Mouse (Mus musculus): ENCODE data around the gene Twsg1. TPM values are rescaled to one million over a fixed set of nuclear protein-coding genes. Genes with fewer than 3 reads are reported as not detected.
A peak's percentile ranks its signal among the peaks of the same experiment; 100 is the strongest.
"Not testable (repeated sequence)": the region's sequence is repeated elsewhere in the genome, so short reads cannot be mapped to it uniquely, and the experiment has no call there.

Twsg1 gene
- polyA plus RNA-seq (2014; fragmentation: Nextera tagmentation; extraction: Ambion mirVana), result 47.3 and 48.4 TPM in 2 replicates

- no peaks in the 10 kb centered on the region for H3K27me3 ChIP-seq (replicated peaks; ENCODE audit: control insufficient read depth, insufficient read depth, low read length)
- ATAC-seq (replicated peaks; ENCODE audit: low FRiP score) (peak; percentile 96), DNase-seq (ENCODE audit: low spot score) (peak; percentile 94)
- H3K9ac ChIP-seq (ENCODE audit: low read depth, low read length), result peak within 1 kb of the TSS; percentile 94
- peak within 1 kb of the TSS; percentile 76 for H3K27ac ChIP-seq (ENCODE audit: low read depth, low read length)
- H3K4me2 ChIP-seq, result peak within 1 kb of the TSS; percentile 66
- no peaks in the 10 kb centered on the region for H3K4me1 ChIP-seq (replicated peaks; ENCODE audit: control insufficient read depth, insufficient read depth, low read length)
- H3K9me3 ChIP-seq (ENCODE audit: control insufficient read depth, low read length), result no peaks in the 10 kb centered on the region
- peak within 1 kb of the TSS; percentile 69 for H3K4me3 ChIP-seq (ENCODE audit: low read depth, low read length)
- H3K36me3 ChIP-seq (ENCODE audit: control insufficient read depth, insufficient read depth, low read length), result peaks cover 5% of the 10 kb centered on the region; the same call in 1 of the 2 replicates
- WGBS, result under 1% methylated on average over 87 of the region's 87 CpGs
Measured at GRCm38 (mm10) chr17:65950622-65951404, at the start of gene Twsg1. TSS of gene Twsg1 (minus strand) at chr17:65951226.

DNA sequence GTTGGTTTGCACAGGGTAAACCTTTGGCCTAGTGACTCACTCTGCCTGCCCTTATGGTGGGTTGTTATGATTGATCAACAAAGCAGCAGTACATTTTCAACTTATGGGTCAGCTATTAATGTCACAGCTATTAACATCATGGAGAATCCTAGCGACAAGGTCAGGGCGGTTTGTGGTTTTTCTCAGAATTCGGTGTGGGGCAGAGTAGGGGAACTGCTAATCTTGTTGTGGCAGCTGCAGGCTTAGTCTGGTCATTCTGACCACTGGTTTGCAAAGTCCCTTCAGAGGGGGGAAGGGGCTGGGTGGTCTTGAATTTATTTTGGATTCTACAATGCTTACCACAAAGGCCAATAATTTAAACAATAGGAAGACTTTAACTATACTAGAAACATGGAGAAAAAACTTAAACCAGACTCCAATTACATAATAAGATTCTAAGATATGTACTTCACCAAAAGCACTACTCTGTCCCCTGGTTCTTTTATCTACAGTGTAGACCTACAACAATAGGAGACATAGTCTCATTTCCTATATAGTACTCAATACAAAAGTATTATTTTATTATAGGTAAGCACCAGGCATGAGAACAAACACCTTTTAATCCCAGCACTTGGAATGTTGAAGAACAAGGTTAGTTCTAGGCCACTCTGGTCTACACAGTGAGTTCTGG, 37.3 kb upstream of the Twsg1 start:
- H3K36me3 ChIP-seq (ENCODE audit: control insufficient read depth, insufficient read depth, low read length), result no peaks in the 10 kb centered on the region
- ATAC-seq (replicated peaks; ENCODE audit: low FRiP score), result peak; percentile 87
- DNase-seq (ENCODE audit: low spot score), result peak; percentile 47
- no peak overlapping the region for H3K9ac ChIP-seq (ENCODE audit: low read depth, low read length)
- WGBS, result 34% methylated on average over 3 of the region's 3 CpGs
- H3K4me3 ChIP-seq (ENCODE audit: low read depth, low read length), result no peak overlapping the region
- H3K9me3 ChIP-seq (ENCODE audit: control insufficient read depth, low read length), result no peaks in the 10 kb centered on the region
- peak overlapping the region; percentile 37; the same call in 1 of the 2 replicates for H3K4me2 ChIP-seq
- no peaks in the 10 kb centered on the region for H3K27me3 ChIP-seq (replicated peaks; ENCODE audit: control insufficient read depth, insufficient read depth, low read length)
- peaks cover 11% of the 10 kb centered on the region; the same call in 1 of the 2 replicates for H3K4me1 ChIP-seq (replicated peaks; ENCODE audit: control insufficient read depth, insufficient read depth, low read length)
- H3K27ac ChIP-seq (ENCODE audit: low read depth, low read length), result peak overlapping the region; percentile 53; the same call in 1 of the 2 replicates

DNA sequence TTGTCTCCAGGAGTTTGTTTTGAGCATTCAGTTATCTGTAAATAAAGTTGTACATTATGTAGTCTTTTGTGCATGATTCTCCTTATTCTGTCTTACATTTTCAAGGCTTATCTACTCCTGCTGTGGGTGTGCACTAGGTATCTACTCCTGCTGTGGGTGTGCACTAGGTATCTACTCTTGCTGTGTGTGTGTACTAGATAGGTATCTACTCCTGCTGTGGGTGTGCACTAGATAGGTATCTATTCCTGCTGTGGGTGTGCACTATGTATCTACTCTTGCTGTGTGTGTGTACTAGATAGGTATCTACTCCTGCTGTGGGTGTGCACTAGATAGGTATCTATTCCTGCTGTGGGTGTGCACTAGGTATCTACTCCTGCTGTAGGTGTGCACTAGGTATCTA, 25.7 kb upstream of the Twsg1 start:
- not testable (repeated sequence) for H3K4me2 ChIP-seq; H3K9ac ChIP-seq (ENCODE audit: low read depth, low read length); DNase-seq (ENCODE audit: low spot score); H3K36me3 ChIP-seq (ENCODE audit: control insufficient read depth, insufficient read depth, low read length); H3K9me3 ChIP-seq (ENCODE audit: control insufficient read depth, low read length); H3K4me3 ChIP-seq (ENCODE audit: low read depth, low read length); H3K27me3 ChIP-seq (replicated peaks; ENCODE audit: control insufficient read depth, insufficient read depth, low read length); H3K27ac ChIP-seq (ENCODE audit: low read depth, low read length)
- peaks cover 15% of the 10 kb centered on the region for H3K4me1 ChIP-seq (replicated peaks; ENCODE audit: control insufficient read depth, insufficient read depth, low read length)
- peak; percentile 57; the same call in 1 of the 2 replicates for ATAC-seq (replicated peaks; ENCODE audit: low FRiP score)

- H3K4me2 ChIP-seq, result no peak overlapping the region
- no peak for DNase-seq (ENCODE audit: low spot score)
- H3K9ac ChIP-seq (ENCODE audit: low read depth, low read length), result no peak overlapping the region
- no peak for ATAC-seq (replicated peaks; ENCODE audit: low FRiP score)
- H3K27ac ChIP-seq (ENCODE audit: low read depth, low read length), result no peak overlapping the region
- WGBS, result 55% methylated on average over 11 of the region's 11 CpGs
- 0 out of 2 replicates have a peak, but pooled peaks cover 3% of the 10 kb centered on the region for H3K4me1 ChIP-seq (replicated peaks; ENCODE audit: control insufficient read depth, insufficient read depth, low read length)
- no peaks in the 10 kb centered on the region for H3K9me3 ChIP-seq (ENCODE audit: control insufficient read depth, low read length)
- no peaks in the 10 kb centered on the region for H3K27me3 ChIP-seq (replicated peaks; ENCODE audit: control insufficient read depth, insufficient read depth, low read length)
- H3K36me3 ChIP-seq (ENCODE audit: control insufficient read depth, insufficient read depth, low read length), result no peaks in the 10 kb centered on the region
- H3K4me3 ChIP-seq (ENCODE audit: low read depth, low read length), result no peak overlapping the region
Measured at GRCm38 (mm10) chr17:65967751-65968150, 16.7 kb upstream of the Twsg1 start.

- no peaks in the 10 kb centered on the region for H3K9me3 ChIP-seq (ENCODE audit: control insufficient read depth, low read length)
- H3K27ac ChIP-seq (ENCODE audit: low read depth, low read length), result no peak overlapping the region
Measured at GRCm38 (mm10) chr17:65962263-65962662, 11.2 kb upstream of the Twsg1 start.

DNA sequence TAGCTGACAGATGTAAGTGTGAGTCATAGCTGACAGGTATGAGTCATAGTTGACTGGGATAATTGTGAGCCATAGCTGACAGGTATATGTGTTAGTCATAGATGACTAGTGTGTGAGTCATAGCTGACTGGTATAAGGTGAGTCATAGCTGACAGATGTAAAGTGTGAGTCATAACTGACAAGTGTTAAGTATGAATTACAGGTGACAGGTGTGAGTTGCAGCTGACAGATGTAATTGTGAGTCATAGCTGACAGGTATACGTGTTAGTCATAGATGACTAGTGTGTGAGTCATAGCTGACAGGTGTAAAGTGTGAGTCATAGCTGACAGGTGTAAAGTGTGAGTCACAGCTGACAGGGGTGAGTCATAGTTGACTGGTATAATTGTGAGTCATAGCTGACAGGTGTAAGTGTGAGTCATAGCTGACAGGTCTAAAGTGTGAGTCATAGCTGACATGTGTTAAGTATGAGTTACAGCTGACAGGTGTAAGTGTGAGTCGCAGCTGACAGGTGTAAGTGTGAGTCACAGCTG, 10.6 kb upstream of the Twsg1 start:
- Histone ChIP-seq H3K9me3 (ENCODE audit: control insufficient read depth, low read length) (no peaks in the 10 kb centered on the region), H3K9ac (ENCODE audit: low read depth, low read length) (no peak overlapping the region), H3K36me3 (ENCODE audit: control insufficient read depth, insufficient read depth, low read length) (no peaks in the 10 kb centered on the region), H3K27me3 (replicated peaks; ENCODE audit: control insufficient read depth, insufficient read depth, low read length) (no peaks in the 10 kb centered on the region), H3K4me1 (replicated peaks; ENCODE audit: control insufficient read depth, insufficient read depth, low read length) (peaks cover 7% of the 10 kb centered on the region; the same call in 1 of the 2 replicates), H3K4me2 (no peak overlapping the region), H3K27ac (ENCODE audit: low read depth, low read length) (no peak overlapping the region), H3K4me3 (ENCODE audit: low read depth, low read length) (no peak overlapping the region)
- ATAC-seq (replicated peaks; ENCODE audit: low FRiP score), result no peak
- 74% methylated on average over 2 of the region's 2 CpGs for WGBS
- DNase-seq (ENCODE audit: low spot score), result no peak

More at GRCm38 (mm10) chr17:65962263-65962662, 11.2 kb upstream of the Twsg1 start:
- ATAC-seq (replicated peaks; ENCODE audit: low FRiP score) (no peak), DNase-seq (ENCODE audit: low spot score) (no peak)
- no peaks in the 10 kb centered on the region for H3K36me3 ChIP-seq (ENCODE audit: control insufficient read depth, insufficient read depth, low read length)
- H3K4me3 ChIP-seq (ENCODE audit: low read depth, low read length), result no peak overlapping the region
- 95% methylated on average over 2 of the region's 2 CpGs for WGBS
- H3K4me1 ChIP-seq (replicated peaks; ENCODE audit: control insufficient read depth, insufficient read depth, low read length), result peaks cover 2% of the 10 kb centered on the region; the same call in 1 of the 2 replicates
- H3K27me3 ChIP-seq (replicated peaks; ENCODE audit: control insufficient read depth, insufficient read depth, low read length), result no peaks in the 10 kb centered on the region
- H3K9ac ChIP-seq (ENCODE audit: low read depth, low read length), result no peak overlapping the region
- no peak overlapping the region for H3K4me2 ChIP-seq

DNA sequence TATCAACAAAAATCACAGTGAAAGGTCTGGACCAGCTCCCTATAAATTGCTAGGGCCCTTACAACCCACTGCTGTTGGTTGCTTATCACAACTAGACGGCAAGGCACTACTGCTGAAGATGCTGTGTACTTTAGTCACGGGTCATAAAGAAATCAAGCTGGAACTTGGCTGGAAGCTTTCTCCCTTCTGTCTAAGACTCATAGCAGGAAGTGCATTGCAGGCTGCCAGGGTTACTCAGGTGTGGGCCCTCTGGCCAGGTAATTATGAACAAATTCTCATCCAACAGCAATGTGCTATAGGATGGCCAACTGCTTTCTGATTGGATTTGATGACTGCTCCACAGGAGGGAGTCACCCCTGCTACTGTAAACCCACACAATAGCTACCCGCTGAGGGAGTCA, 8.0 kb upstream of the Twsg1 start:
- 68% methylated on average over 3 of the region's 3 CpGs for WGBS
- Histone ChIP-seq H3K4me1 (replicated peaks; ENCODE audit: control insufficient read depth, insufficient read depth, low read length) (peaks cover 8% of the 10 kb centered on the region; the same call in 1 of the 2 replicates), H3K9ac (ENCODE audit: low read depth, low read length) (no peak overlapping the region), H3K4me3 (ENCODE audit: low read depth, low read length) (no peak overlapping the region), H3K4me2 (no peak overlapping the region), H3K36me3 (ENCODE audit: control insufficient read depth, insufficient read depth, low read length) (no peaks in the 10 kb centered on the region), H3K27me3 (replicated peaks; ENCODE audit: control insufficient read depth, insufficient read depth, low read length) (no peaks in the 10 kb centered on the region), H3K9me3 (ENCODE audit: control insufficient read depth, low read length) (no peaks in the 10 kb centered on the region), H3K27ac (ENCODE audit: low read depth, low read length) (no peak overlapping the region)
- no peak for ATAC-seq (replicated peaks; ENCODE audit: low FRiP score)
- no peak for DNase-seq (ENCODE audit: low spot score)

- Histone ChIP-seq H3K27ac (ENCODE audit: low read depth, low read length) (no peak overlapping the region), H3K27me3 (replicated peaks; ENCODE audit: control insufficient read depth, insufficient read depth, low read length) (no peaks in the 10 kb centered on the region)
- ATAC-seq (replicated peaks; ENCODE audit: low FRiP score), result no peak
Measured at GRCm38 (mm10) chr17:65958366-65958765, 7.3 kb upstream of the Twsg1 start.

More at GRCm38 (mm10) chr17:65958366-65958765, 7.3 kb upstream of the Twsg1 start:
- 87% methylated on average over 1 of the region's 1 CpGs for WGBS
- Histone ChIP-seq H3K9me3 (ENCODE audit: control insufficient read depth, low read length) (no peaks in the 10 kb centered on the region), H3K9ac (ENCODE audit: low read depth, low read length) (no peak overlapping the region), H3K4me2 (no peak overlapping the region), H3K4me3 (ENCODE audit: low read depth, low read length) (no peak overlapping the region), H3K4me1 (replicated peaks; ENCODE audit: control insufficient read depth, insufficient read depth, low read length) (peaks cover 8% of the 10 kb centered on the region; the same call in 1 of the 2 replicates), H3K36me3 (ENCODE audit: control insufficient read depth, insufficient read depth, low read length) (no peaks in the 10 kb centered on the region)
- DNase-seq (ENCODE audit: low spot score), result no peak

Measured in liver, embryonic 11.5 days (tissue).